Mouse (Mus musculus) heart, adult 18-20 months (tissue): ENCODE results near the gene Khnyn. TPM values are rescaled to one million over a fixed set of nuclear protein-coding genes. Genes with fewer than 3 reads are reported as not detected.

ENCODE experiments used
- DNase-seq, 2 experiments: peaks; one replicate each; pipeline ENCODE4 v3.0.0; 2021 to 2022; ENCODE audit warnings: mixed read lengths in 1 of 2
- total RNA-seq, 2 experiments: library from RNA; stranded (reverse); gene quantifications; 2 replicates each; pipeline ENCODE4 v1.2.3; 2021

The Khnyn gene
- total RNA-seq, 2 experiments from 2014 or later: 8.6 to 10.0 TPM

DNA sequence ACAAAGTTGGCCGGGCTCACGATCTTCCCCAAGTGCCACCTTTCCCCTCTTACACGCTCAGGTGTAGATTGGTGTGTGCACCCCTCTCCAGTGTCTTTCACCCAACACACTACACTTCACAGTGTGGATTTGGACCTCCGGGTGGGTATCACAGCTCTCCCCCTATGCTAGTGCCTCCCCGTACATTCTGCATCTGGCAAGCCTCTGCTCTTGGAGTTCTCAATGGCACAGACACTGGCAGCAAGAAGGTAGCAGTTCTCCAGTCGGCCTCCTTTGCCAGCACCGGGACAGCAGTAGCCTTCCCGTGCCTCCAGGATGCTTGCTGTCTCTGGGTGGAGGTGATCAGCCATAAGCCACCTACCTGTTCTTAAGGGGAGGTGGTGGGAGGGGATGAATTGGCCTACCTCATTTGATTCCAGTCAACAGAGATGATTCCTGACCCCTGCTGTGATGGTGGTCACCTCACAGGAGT is 11.5 kb upstream of the Khnyn start:
- DNase-seq: no peak

GRCm38 (mm10) chr14:55873714-55874683 is 10.7 kb upstream of the Khnyn start:
- peak; percentile 74 to 85 for DNase-seq

- DNase-seq: no peak
These were observed 7.1 kb upstream of the Khnyn start for GRCm38 (mm10) chr14:55877469-55878315.

GRCm38 (mm10) chr14:55878316-55878940 is 6.3 kb upstream of the Khnyn start:
- DNase-seq: no peak

GRCm38 (mm10) chr14:55879623-55880022 is 5.1 kb upstream of the Khnyn start:
- peak; percentile 66 to 72 for DNase-seq

GRCm38 (mm10) chr14:55880982-55881381 is 3.8 kb upstream of the Khnyn start:
- no peak for DNase-seq

GRCm38 (mm10) chr14:55882171-55882641 is 2.5 kb upstream of the Khnyn start:
- no peak for DNase-seq

DNA sequence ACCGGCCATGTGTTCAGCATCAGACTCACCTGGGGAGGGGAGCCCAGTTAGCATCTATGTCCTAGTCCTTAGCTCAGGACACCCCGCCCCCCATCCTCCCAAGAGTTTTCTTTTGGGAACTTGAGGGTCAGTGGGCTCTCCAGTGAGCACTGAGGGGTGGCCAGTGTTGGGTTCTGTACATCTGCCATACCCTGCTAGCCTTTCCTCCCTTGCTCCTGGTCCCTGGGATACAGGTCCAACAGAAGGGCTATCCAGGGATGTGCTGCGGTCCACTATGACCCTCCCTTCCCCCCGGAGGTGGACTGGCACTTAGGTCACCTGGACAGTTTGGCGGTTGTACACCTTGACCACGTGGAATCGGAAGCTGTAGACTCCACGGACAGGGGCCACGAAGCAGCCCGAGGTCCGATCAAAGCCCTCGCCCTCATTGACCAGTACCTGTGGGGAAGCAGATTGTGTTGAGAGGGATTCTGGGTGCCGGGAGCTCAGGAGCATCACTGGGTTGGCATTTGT is 1.5 kb upstream of the Khnyn start:
- DNase-seq: no peak

- DNase-seq: no peak
These were observed 1.1 kb upstream of the Khnyn start for GRCm38 (mm10) chr14:55883663-55884062.

DNA sequence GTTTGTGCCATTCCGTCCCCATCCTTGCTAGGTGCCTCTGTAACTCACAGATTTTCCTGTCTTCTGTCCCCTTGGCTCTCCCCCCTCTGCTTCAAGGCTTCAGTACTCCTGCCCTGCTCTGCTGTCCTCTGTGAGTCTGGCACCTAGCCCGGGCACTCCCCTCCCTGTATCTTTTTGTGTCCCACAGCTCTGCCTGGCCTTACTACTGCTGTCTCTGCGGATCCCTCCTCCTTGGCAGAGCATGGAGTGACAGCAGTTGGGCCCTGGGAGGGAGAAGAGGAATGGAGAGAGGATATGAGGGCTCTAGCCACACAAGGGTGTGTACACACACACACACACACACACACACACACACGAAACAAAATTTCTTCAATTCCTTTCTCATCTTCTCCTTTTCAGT is 581 bp upstream of the Khnyn start, which contains the start of gene Cbln3:
TSS of gene Cbln3 (minus strand) at position 227 of the 400 bp plus-strand sequence.
- peak; percentile 77 to 80 for DNase-seq

GRCm38 (mm10) chr14:55885114-55885790 is 505 bp downstream of the Khnyn start:
- DNase-seq: peak; percentile 48 to 74

- DNase-seq: peak in 1 of 2 experiments; percentile 87
These were observed 1.1 kb downstream of the Khnyn start for GRCm38 (mm10) chr14:55885791-55886271.

- DNase-seq: no peak
These were observed 2.0 kb downstream of the Khnyn start for GRCm38 (mm10) chr14:55886571-55887382.

DNA sequence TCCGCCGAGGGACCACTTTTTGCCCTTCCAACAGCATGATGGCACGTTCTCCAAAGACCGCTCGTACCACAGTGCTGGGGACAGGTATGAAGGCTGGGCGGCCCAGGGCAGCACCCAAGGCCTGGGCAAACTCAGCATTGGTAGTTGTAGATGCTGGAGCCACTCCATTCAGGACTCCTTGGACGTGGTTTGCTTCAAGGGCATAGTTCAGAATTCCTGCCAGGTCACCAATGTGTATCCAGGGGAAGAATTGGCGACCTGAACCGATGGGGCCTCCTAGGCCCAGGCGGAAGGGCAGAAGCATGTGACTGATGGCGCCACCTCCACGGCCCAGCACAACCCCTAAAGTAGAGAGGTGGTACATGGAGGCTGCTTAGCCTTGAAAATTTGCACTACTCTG is 12.9 kb downstream of the Khnyn start:
- DNase-seq: no peak

DNA sequence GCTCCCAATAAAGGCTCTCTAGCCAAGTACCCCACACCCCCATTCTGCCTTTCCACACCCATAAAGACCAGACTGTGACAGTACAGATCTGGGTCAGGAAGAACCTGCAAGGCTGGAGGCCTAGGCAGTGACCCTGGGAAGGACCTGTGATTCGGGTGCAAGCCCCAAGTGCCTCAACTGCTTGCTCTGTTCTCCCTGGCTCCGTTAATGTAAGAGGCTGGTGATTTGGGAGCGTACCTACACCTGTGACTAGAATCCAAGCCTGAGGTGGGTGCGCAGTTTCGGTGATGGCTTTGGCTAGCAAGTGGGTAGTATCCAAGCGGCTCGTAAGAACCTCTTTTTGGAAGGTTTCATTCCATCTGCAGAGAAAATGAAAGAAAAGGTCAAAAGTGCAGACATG is 14.2 kb downstream of the Khnyn start:
- no peak for DNase-seq

DNA sequence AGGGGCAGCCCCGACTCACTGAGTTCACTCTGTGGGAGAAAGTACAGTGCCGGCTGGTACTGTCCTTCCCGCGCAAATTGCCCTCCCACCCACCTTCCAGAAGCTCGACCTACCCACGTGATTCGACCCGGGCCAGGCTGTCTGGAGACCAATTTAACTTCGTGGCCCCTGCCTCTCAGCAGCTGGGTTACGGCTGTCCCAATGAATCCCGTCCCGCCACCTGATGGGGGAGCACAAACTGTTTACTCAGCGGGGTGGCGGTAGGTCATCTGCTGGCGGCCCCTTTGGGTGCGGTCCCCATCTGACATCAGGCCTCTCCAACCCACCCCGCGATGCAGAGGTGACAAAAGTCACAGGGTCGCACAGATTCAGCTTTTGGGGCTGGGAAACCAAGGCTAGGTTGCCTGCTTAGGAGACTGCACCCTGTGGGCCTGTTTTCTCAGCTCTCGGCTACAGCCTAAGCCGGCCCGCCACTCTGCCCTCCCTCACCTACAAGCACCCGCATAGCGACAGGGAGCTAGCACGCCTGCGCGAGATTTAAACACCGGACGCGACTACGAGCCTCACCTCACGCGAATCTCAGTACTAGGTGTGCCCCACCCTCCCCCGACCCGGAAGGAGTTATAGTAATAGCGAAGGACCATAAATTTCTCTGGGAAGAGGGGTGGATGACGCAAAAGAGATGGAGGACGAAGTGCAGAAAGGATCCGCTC is 15.1 kb downstream of the Khnyn start, which contains the start of gene Sdr39u1:
TSS of gene Sdr39u1 (minus strand) at position 593 of the 713 bp plus-strand sequence.
- DNase-seq: peak; percentile 82 to 88

- no peak for DNase-seq
These were observed 15.6 kb downstream of the Khnyn start for GRCm38 (mm10) chr14:55900414-55900755.

DNA sequence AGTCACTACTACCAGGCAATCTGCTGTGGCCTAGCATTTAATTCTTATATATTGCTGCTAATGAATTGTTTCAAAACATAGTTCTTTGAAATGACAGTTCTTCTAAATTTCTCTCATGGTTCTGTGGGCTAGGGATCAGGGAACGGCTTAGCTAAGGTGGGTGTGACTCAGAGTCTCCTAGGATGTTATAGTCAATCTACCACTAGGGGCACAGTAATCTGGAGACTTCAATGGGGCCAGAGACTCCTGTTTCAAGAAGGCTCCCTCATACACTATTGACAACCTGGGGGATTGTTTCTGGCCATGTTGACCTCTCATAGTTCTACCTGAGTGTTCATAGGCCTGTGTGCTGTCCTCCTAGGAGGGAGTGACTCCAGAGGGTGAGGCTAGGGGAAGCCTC is 20.8 kb downstream of the Khnyn start:
- DNase-seq: no peak

- no peak for DNase-seq
These were observed 28.7 kb downstream of the Khnyn start for GRCm38 (mm10) chr14:55913406-55913805.
